Mouse (Mus musculus) forelimb bud, embryonic 11.5 days (tissue): ENCODE results near the gene Trim31.

Experiments
- DNase-seq: peaks from one replicate; pipeline ENCODE4 v3.0.0-alpha.2; 2012; ENCODE audit warnings: low read depth, low spot score

Trim31 gene

DNA sequence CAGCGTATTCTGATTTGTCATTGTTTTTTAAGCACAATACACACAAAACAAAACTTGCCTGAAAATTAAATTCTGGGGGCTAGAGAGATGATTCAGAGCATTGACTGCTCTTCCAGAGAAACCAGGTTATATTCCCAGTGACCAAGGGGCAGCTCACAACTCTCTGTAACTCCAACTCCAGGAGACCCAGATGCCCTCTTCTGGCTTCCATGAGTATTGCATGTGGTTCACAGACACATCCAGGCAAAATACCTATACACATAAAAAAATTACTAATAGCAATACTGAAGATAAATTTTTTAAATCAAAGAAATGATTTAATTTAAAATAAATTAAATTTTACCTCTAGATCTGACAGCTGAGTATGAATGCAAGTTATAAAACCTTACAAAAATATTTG, 1.3 kb upstream of the Trim31 start:
- peak; percentile 53 for DNase-seq

DNA sequence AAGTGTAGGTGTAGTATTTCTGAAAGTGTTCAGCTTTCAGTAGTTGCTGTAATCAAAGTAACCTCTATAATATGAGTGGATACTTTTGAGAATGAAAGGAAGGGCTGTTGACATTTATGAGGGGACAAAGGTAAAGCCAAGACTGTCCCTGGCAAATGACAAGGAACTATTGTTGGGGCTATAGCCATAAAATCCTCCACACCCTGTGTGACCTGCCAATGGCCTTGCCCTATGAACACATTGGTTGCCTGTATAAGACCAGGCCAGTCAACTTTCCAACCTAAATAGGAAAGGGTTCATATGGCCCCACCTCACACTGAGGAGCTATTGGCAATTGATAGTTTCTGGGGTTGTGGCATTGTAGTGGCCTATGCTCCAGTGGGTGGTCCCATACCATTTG, 853 bp upstream of the Trim31 start:
- DNase-seq = no peak

- DNase-seq = no peak
Measured at GRCm38 (mm10) chr17:36899376-36899775, 1.5 kb downstream of the Trim31 start.

GRCm38 (mm10) chr17:36900001-36900400, 2.1 kb downstream of the Trim31 start:
- DNase-seq = no peak

- DNase-seq = no peak
Measured at GRCm38 (mm10) chr17:36900691-36901090, 2.8 kb downstream of the Trim31 start.

GRCm38 (mm10) chr17:36903651-36904050, 5.7 kb downstream of the Trim31 start:
- no peak for DNase-seq

- no peak for DNase-seq
Measured at GRCm38 (mm10) chr17:36908235-36908634, 10.3 kb downstream of the Trim31 start.

- DNase-seq = no peak
Measured at GRCm38 (mm10) chr17:36909802-36910201, 11.9 kb downstream of the Trim31 start.

DNA sequence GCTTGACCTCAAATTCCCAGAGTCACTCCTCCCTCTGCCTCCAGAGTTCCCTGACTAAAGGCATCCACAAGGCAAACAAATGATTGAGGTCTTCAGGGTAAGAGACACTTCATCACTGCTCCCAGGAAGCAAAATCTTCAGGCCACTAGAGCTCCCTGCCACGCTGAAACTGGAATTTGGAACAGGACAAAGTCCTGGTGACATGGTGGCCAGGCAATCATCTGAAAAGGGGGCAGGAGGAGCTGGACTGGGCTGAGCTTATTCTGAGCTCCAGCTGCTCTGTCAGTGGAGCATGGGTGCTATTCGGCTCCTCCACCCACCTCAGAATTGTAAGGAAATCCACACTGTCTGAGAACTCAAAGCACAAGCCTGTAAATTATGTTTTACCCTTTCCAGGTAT, 14.1 kb downstream of the Trim31 start:
- no peak for DNase-seq

GRCm38 (mm10) chr17:36914108-36914507, 16.2 kb downstream of the Trim31 start:
- peak; percentile 78 for DNase-seq

DNA sequence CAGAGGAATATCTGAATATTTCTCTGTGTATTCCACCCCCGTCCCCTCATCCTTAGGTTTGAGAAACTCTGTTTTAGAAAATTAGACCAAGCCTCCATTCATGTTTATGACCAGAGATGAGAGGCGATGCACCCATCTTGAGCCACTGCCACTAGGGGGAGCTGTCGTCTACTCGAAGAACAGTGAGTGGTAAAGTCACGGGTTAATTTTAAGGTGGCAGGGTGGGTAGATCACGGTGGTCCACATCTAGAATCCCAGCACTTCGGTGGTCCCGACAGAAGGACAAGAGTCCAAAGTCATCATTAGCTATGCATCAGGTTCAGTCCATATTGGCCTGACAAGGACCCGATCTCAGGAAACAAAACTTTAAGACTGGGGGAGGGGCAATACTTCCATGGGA, 17.2 kb downstream of the Trim31 start:
- peak; percentile 53 for DNase-seq

- DNase-seq = no peak
Measured at GRCm38 (mm10) chr17:36920239-36920638, 22.3 kb downstream of the Trim31 start.

DNA sequence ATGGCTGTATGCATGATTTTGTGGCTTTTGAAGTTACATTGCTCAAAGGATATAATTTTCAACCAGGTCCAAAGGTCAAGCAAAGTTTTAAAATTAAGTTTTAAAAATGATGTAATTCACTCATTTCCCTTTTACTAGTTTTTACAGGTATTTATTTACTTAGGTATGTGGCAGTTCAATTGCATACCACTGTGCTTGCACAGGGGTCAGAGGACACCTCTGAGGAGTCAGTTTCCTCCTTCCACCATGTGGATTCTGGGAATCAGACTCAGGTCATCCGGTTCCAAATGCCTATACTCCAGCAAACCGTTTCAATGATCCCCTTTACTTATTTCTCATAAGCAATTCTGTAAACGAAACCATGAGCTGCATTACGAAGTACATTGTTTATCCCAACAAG, 24.8 kb downstream of the Trim31 start:
- no peak for DNase-seq

- no peak for DNase-seq
Measured at GRCm38 (mm10) chr17:36923491-36923890, 25.6 kb downstream of the Trim31 start.

DNA sequence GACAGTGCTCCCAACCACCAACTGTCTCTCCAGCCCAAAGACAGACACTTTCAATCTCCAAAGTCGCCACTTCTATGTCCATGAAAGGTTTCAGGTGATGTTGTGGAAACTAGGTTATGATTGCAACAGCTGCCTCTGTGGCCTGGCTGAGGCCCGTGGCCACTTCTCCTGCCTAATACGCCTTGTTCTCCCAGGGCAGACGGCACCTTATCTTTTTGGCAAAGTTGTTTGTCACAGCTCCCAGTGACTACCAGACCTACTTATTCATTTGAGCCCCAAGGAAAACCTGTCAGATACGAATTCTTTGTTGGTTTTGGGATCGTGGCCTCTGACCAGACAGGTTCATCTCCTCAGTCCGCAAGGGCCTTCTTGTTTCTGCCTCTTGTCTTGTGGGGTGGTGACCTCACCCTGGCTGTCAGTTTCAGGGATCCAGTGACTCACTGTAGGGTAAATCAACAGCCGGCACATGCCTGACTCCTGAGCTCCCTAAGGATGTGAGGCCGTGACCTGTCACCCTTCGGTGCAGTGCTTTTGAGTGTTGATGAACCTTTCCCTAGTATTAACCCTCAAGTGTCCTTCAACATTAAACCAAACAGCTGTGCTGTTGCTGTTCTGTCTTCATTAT, 29.7 kb downstream of the Trim31 start:
- no peak for DNase-seq

DNA sequence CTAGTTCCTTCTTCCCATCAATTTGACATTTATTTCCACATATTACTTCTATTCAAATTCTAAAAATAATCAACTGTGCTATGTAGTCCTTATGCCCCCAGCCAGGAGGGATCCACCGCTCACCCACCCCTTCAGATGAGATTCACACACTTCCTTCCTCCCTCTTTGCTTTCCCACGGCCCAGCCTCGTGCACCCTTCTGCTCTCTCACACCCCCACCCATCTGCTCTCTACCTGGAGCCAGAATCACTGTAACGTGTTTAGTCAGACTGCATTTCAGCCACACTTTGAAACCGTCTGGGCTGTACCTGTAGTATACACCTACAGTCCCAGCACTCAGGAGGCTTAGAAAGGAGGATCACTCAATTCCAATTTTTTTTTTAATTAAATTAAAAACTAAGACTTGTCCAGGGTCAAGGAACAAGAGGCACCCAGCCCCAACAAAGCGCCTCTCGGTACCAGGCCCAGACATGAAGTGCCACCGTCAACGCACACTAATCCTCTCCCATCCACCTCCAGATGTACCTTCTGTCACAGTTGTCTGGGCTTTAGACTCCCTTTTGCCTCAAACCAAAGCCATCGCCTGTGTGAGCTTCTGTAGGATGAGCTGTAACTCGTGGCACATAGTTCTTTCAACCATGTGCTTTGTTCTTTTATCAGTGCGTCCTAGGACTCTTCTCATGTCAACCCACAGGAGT, 31.5 kb downstream of the Trim31 start:
- no peak for DNase-seq

DNA sequence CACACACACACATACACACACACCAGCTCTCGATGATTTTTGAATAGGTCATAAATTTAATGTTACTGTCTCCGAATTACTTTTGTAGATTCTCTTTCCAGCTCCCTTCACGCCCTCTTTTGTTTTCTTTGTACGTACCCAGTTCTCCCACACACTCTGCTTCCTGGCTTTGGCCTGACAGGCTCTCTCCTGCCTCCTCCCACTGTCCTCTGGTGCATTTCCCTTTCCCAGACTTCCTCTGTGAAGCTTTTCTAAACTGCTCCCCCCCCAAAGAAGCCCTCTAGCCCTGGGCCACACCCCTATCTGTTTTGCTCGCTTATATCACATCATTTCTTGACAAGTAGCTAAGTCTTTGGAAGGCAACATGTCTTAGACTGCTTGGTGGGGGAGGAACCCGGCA, 32.3 kb downstream of the Trim31 start:
- no peak for DNase-seq

DNA sequence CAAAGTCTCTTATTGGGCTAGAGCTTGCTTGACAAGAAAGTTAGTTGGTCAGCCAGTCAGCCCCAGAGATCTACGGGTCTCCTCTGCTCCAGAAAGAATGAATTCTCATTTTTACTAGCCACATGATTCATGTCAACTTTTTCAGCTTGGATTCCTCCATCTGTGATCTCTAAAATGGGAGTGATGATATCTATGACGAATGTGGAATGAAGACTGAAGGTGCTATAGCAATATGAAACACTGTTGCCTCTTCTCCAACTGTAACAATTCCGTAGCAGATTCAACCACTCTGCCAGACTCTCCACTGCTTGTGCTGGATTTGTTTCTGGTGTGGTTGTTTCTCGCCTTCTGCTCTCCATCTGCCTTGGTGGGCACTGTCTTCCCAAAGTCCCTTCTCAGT, 33.2 kb downstream of the Trim31 start:
- no peak for DNase-seq

GRCm38 (mm10) chr17:36931806-36932205, 33.9 kb downstream of the Trim31 start:
- DNase-seq = no peak

DNA sequence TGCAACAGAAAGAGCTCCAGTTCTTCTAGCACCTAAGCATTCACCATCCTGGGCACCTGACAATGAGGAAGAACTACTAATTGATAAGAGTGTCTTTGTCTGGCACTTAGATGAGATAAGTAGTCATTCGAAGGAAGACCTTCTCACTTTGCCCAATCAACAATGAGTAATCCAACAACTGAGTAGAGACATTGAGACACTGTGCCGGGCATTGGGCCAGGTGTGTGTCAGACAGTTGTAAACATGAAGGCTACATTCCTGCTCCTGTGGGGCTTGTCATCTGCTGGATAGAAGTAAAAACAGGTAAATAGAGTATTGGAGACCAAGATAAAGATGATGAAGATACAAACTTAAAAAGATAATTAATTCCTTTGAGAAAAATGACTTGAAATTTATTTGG, 40.1 kb downstream of the Trim31 start:
- no peak for DNase-seq

GRCm38 (mm10) chr17:36942391-36942790, 44.5 kb downstream of the Trim31 start:
- DNase-seq = no peak

DNA sequence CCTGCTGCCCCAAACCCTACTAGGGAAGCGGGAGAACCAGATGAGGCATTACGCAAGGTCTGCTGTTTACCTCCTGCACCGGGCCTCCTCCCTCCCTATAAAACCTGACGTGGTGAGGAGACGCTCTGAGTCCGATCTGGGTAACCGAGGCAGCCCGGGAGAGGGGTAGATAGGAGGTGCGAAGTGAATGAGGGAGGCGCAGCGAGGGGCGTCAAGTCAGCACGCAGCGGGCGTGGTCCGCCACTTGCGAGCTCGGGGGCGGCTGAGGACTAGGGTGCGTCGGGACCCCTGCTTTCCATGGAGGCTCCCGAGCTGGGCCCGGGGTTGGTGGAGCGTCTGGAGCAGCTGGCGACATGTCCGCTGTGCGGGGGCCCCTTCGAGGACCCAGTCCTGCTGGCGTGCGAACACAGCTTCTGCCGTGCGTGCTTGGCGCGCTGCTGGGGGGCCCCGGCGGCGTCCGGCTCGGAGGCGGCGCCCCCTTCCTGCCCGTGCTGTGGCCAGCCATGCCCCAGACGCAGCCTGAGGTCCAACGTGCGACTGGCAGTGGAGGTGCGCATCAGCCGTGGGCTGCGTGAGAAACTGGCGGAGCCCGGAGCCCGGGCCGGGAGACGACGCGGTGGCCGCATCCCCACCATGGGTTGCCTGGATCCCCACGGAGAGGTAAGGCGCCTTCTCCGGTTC, 45.0 kb downstream of the Trim31 start, which contains the start of gene Rnf39:
Rnf39 (plus strand) TSS at position 128 of the 681 bp plus-strand sequence.
- DNase-seq = no peak

- no peak for DNase-seq
Measured at GRCm38 (mm10) chr17:36943691-36944090, 45.8 kb downstream of the Trim31 start.
